Mouse (Mus musculus) heart, embryonic 15.5 days (tissue): Measurements from ENCODE around the gene Hipk3. TPM values are rescaled to one million over a fixed set of nuclear protein-coding genes. Genes with fewer than 3 reads are reported as not detected.

Experiments
- ATAC-seq: fragments of 200-750 bp; cut with Nextera tagmentation; replicated peaks from 2 replicates; pipeline ENCODE4 v1.8.0; 2017; ENCODE audit warnings: low read depth, moderate TSS enrichment; ENCODE audit not compliant: insufficient number of reproducible peaks, insufficient read depth, low FRiP score
- H3K27ac ChIP-seq: fragments of 300-500 bp; sonication (generic); 2 replicates; pipeline ENCODE4 v1.5.1; 2015; ENCODE audit warnings: mild to moderate bottlenecking, inconsistent platforms
- H3K27me3 ChIP-seq: fragments of 300-500 bp; sonication (generic); 2 replicates; pipeline ENCODE4 v1.6.1; 2015; ENCODE audit warnings: inconsistent platforms
- H3K36me3 ChIP-seq: fragments of 300-500 bp; sonication (generic); 2 replicates; pipeline ENCODE4 v1.6.1; 2015; ENCODE audit warnings: mild to moderate bottlenecking, inconsistent platforms
- H3K4me1 ChIP-seq: fragments of 300-500 bp; sonication (generic); replicated peaks from 2 replicates; pipeline ENCODE4 v1.6.1; 2015; ENCODE audit warnings: inconsistent platforms
- H3K4me2 ChIP-seq: fragments of 300-500 bp; sonication (generic); 2 replicates; pipeline ENCODE4 v1.6.1; 2015; ENCODE audit warnings: inconsistent platforms, mild to moderate bottlenecking, moderate library complexity
- H3K4me3 ChIP-seq: fragments of 300-500 bp; sonication (generic); 2 replicates; pipeline ENCODE4 v1.5.1; 2015; ENCODE audit warnings: mild to moderate bottlenecking, inconsistent platforms
- H3K9ac ChIP-seq: fragments of 300-500 bp; sonication (generic); 2 replicates; pipeline ENCODE4 v1.6.1; 2015; ENCODE audit warnings: mild to moderate bottlenecking, inconsistent platforms
- H3K9me3 ChIP-seq: fragments of 300-500 bp; sonication (generic); replicated peaks from 2 replicates; pipeline ENCODE4 v1.6.1; 2016; ENCODE audit warnings: inconsistent platforms
- WGBS: fragments of 180-500 bp; shearing (Covaris S2); methylation state at CpG from one replicate; pipeline ENCODE4 v1.1.7; 2015; ENCODE audit warnings: mixed read lengths; 5-methylcytosine and 5-hydroxymethylcytosine counted together
- polyA plus RNA-seq: library from polyadenylated mRNA; unstranded; fragments of >200 nt; fragmentation: Nextera tagmentation; extraction: Ambion mirVana; gene quantifications from 2 replicates; pipeline ENCODE4 v1.2.1, GENCODE M21; 2015

Hipk3 gene
- polyA plus RNA-seq: 34.5 and 36.9 TPM in 2 replicates

- Histone ChIP-seq H3K9ac (peak within 1 kb of the TSS; percentile 100), H3K9me3 (no peaks in the 10 kb centered on the region), H3K36me3 (no peaks in the 10 kb centered on the region), H3K27me3 (no peaks in the 10 kb centered on the region), H3K4me1 (peaks cover 43% of the 10 kb centered on the region), H3K27ac (peak within 1 kb of the TSS; percentile 100), H3K4me3 (peak within 1 kb of the TSS; percentile 99), H3K4me2 (peak within 1 kb of the TSS; percentile 64)
- under 1% methylated on average over 98 of the region's 98 CpGs for WGBS
- peak; percentile 91 for ATAC-seq
These were observed at the start of gene Hipk3 for GRCm38 (mm10) chr2:104493951-104494800. Hipk3 (minus strand) TSS chr2:104494446.

DNA sequence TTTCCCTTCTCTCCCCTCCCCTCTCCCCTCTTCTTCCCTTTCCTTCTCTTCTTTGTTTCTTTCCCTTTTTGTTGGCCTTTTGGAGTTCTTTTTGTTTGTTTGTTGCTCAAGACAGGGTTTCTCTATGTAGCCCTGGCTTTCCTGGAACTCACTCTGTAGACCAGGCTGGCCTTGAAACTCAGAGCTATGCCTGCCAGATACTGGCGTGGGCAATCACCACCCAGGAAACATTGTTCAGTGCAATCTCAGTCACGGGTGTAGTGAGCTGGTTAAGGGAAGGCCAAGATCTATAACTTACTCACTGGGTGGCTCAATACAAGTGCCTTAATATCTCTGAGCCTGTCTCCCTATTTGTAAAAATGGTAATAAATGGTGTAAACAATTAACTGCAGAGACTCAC is 46.0 kb upstream of the Hipk3 start:
- Histone ChIP-seq H3K4me3 (no peak overlapping the region), H3K9ac (no peak overlapping the region), H3K27me3 (no peaks in the 10 kb centered on the region), H3K9me3 (no peaks in the 10 kb centered on the region), H3K36me3 (no peaks in the 10 kb centered on the region), H3K4me2 (no peak overlapping the region), H3K27ac (no peak overlapping the region), H3K4me1 (no peaks in the 10 kb centered on the region)
- ATAC-seq: no peak
- 53% methylated on average over 2 of the region's 2 CpGs for WGBS

GRCm38 (mm10) chr2:104534751-104535150 is 40.5 kb upstream of the Hipk3 start:
- H3K4me3 ChIP-seq: no peak overlapping the region
- no peak overlapping the region for H3K27ac ChIP-seq
- H3K9me3 ChIP-seq: no peaks in the 10 kb centered on the region
- no peak overlapping the region for H3K9ac ChIP-seq
- ATAC-seq: no peak
- no peak overlapping the region for H3K4me2 ChIP-seq
- 86% methylated on average over 3 of the region's 3 CpGs for whole genome bisulfite sequencing
- no peaks in the 10 kb centered on the region for H3K4me1 ChIP-seq
- H3K36me3 ChIP-seq: no peaks in the 10 kb centered on the region
- no peaks in the 10 kb centered on the region for H3K27me3 ChIP-seq

- Histone ChIP-seq H3K4me1 (no peaks in the 10 kb centered on the region), H3K9me3 (no peaks in the 10 kb centered on the region), H3K27me3 (no peaks in the 10 kb centered on the region), H3K4me2 (no peak overlapping the region), H3K9ac (no peak overlapping the region), H3K4me3 (no peak overlapping the region), H3K36me3 (no peaks in the 10 kb centered on the region), H3K27ac (no peak overlapping the region)
- ATAC-seq: no peak
- 73% methylated on average over 1 of the region's 1 CpGs for WGBS
These were observed 38.3 kb upstream of the Hipk3 start for GRCm38 (mm10) chr2:104532548-104532947.

GRCm38 (mm10) chr2:104526559-104526958 is 32.3 kb upstream of the Hipk3 start:
- H3K36me3 ChIP-seq: no peaks in the 10 kb centered on the region
- 51% methylated on average over 3 of the region's 3 CpGs for WGBS

DNA sequence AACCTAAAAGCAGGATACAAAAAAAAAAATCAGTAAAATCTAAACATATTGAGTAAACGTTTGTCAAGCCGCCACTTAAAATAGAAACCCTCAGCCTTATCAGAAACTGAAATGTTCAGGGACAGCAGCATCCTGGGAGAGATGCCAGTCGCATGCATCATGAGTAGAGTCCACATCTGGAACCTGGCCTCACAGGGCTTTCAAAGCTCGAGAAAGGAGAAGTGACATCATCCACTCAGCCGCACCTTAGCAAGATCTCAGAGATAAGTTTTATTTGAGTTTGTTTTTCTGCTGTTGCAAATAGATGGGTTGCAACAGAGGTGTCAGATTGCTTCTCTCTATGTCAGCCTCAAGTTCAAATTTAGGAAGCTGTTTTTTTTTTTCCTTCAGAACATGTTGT is 31.3 kb upstream of the Hipk3 start:
- H3K4me1 ChIP-seq: peaks cover 13% of the 10 kb centered on the region
- WGBS: 9% methylated on average over 5 of the region's 5 CpGs

More at GRCm38 (mm10) chr2:104526559-104526958, 32.3 kb upstream of the Hipk3 start:
- peaks cover 13% of the 10 kb centered on the region for H3K4me1 ChIP-seq
- no peak overlapping the region for H3K27ac ChIP-seq
- no peak overlapping the region for H3K9ac ChIP-seq
- no peak overlapping the region for H3K4me2 ChIP-seq
- H3K27me3 ChIP-seq: no peaks in the 10 kb centered on the region
- H3K4me3 ChIP-seq: no peak overlapping the region
- no peaks in the 10 kb centered on the region for H3K9me3 ChIP-seq
- ATAC-seq: no peak

GRCm38 (mm10) chr2:104511622-104512021 is 17.4 kb upstream of the Hipk3 start:
- no peaks in the 10 kb centered on the region for H3K36me3 ChIP-seq
- H3K9ac ChIP-seq: no peak overlapping the region
- H3K27ac ChIP-seq: no peak overlapping the region
- no peak overlapping the region for H3K4me2 ChIP-seq
- ATAC-seq: no peak
- H3K4me1 ChIP-seq: no peaks in the 10 kb centered on the region
- H3K9me3 ChIP-seq: no peaks in the 10 kb centered on the region; the same call in 1 of the 2 replicates
- no peaks in the 10 kb centered on the region for H3K27me3 ChIP-seq
- 82% methylated on average over 8 of the region's 8 CpGs for WGBS
- H3K4me3 ChIP-seq: no peak overlapping the region

More for the DNA sequence above, 31.3 kb upstream of the Hipk3 start:
- Histone ChIP-seq H3K36me3 (no peaks in the 10 kb centered on the region), H3K27ac (0 out of 2 replicates have a peak overlapping the region, but pooled peaks have one; percentile 36), H3K4me2 (no peak overlapping the region; the same call in 1 of the 2 replicates), H3K9ac (no peak overlapping the region), H3K4me3 (no peak overlapping the region), H3K27me3 (no peaks in the 10 kb centered on the region), H3K9me3 (no peaks in the 10 kb centered on the region)
- no peak for ATAC-seq

GRCm38 (mm10) chr2:104502388-104502787 is 8.1 kb upstream of the Hipk3 start:
- H3K27me3 ChIP-seq: no peaks in the 10 kb centered on the region
- H3K9me3 ChIP-seq: no peaks in the 10 kb centered on the region
- no peak overlapping the region for H3K4me3 ChIP-seq
- H3K9ac ChIP-seq: no peak overlapping the region
- 50% methylated on average over 3 of the region's 3 CpGs for WGBS
- H3K36me3 ChIP-seq: no peaks in the 10 kb centered on the region
- H3K4me2 ChIP-seq: no peak overlapping the region
- peaks cover 9% of the 10 kb centered on the region for H3K4me1 ChIP-seq
- ATAC-seq: no peak
- H3K27ac ChIP-seq: no peak overlapping the region

GRCm38 (mm10) chr2:104501091-104501490 is 6.8 kb upstream of the Hipk3 start:
- WGBS: 85% methylated on average over 2 of the region's 2 CpGs
- Histone ChIP-seq H3K27ac (no peak overlapping the region), H3K4me3 (no peak overlapping the region), H3K9me3 (no peaks in the 10 kb centered on the region), H3K36me3 (no peaks in the 10 kb centered on the region), H3K27me3 (no peaks in the 10 kb centered on the region), H3K4me2 (no peak overlapping the region), H3K9ac (no peak overlapping the region), H3K4me1 (peaks cover 14% of the 10 kb centered on the region)
- ATAC-seq: no peak

- Histone ChIP-seq H3K36me3 (no peaks in the 10 kb centered on the region), H3K4me1 (peaks cover 30% of the 10 kb centered on the region), H3K4me2 (no peak overlapping the region), H3K27me3 (no peaks in the 10 kb centered on the region), H3K27ac (no peak overlapping the region), H3K4me3 (no peak overlapping the region), H3K9ac (no peak overlapping the region), H3K9me3 (no peaks in the 10 kb centered on the region)
- 44% methylated on average over 4 of the region's 4 CpGs for WGBS
- ATAC-seq: no peak
These were observed 3.5 kb upstream of the Hipk3 start for GRCm38 (mm10) chr2:104497771-104498170.

- H3K27ac ChIP-seq: no peak overlapping the region
- 86% methylated on average over 2 of the region's 2 CpGs for WGBS
- no peak overlapping the region for H3K4me3 ChIP-seq
- no peak for ATAC-seq
- no peak overlapping the region for H3K9ac ChIP-seq
- no peaks in the 10 kb centered on the region for H3K27me3 ChIP-seq
- peaks cover 27% of the 10 kb centered on the region for H3K4me1 ChIP-seq
- no peaks in the 10 kb centered on the region for H3K9me3 ChIP-seq
- H3K36me3 ChIP-seq: no peaks in the 10 kb centered on the region
- no peak overlapping the region for H3K4me2 ChIP-seq
These were observed 3.0 kb upstream of the Hipk3 start for GRCm38 (mm10) chr2:104497231-104497630.

DNA sequence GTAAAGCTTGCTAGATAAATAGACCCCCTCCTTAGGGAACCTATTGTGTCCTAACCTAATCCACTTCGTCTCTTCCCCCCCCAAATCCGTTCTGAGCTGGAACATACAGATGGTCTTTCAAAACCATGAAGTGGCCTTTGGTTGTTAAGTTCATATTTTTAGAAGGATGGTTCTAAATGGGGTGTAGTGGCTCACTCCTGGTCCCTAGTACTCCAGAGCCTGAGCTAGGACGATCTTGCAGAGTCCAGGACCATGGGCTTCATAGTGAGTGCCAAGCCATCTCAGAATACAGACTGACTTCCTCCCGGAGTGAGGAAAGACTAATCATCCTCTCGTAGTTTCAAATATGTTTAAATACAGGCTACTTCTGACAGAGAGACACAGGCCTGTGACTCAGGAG is 2.0 kb upstream of the Hipk3 start:
- H3K4me3 ChIP-seq: no peak overlapping the region
- no peaks in the 10 kb centered on the region for H3K36me3 ChIP-seq
- H3K9me3 ChIP-seq: no peaks in the 10 kb centered on the region
- peaks cover 29% of the 10 kb centered on the region for H3K4me1 ChIP-seq
- H3K4me2 ChIP-seq: no peak overlapping the region
- H3K9ac ChIP-seq: no peak overlapping the region
- no peak for ATAC-seq
- peak overlapping the region; percentile 8; the same call in 1 of the 2 replicates for H3K27ac ChIP-seq
- H3K27me3 ChIP-seq: no peaks in the 10 kb centered on the region
- 44% methylated on average over 5 of the region's 5 CpGs for WGBS
